Mouse (Mus musculus) heart, postnatal 10 days (tissue): ENCODE measurements around the gene Slc26a5. TPM values are rescaled to one million over a fixed set of nuclear protein-coding genes. Genes with fewer than 3 reads are reported as not detected.
A peak's percentile ranks its signal among the peaks of the same experiment; 100 is the strongest.

ENCODE experiments used
- DNase-seq, 2 experiments: peaks; one replicate each; pipeline ENCODE4 v3.0.0; 2021
- intact Hi-C: fragments of 180-260 bp; cut with DNase I; formaldehyde crosslinking; loops from one replicate; pipeline ENCODE4 v1.15.1; 2025
- total RNA-seq, 2 experiments: library from RNA; stranded (reverse); gene quantifications; 2 replicates each; pipeline ENCODE4 v1.2.3; 2021

The Slc26a5 gene
- total RNA-seq = not detected

DNA sequence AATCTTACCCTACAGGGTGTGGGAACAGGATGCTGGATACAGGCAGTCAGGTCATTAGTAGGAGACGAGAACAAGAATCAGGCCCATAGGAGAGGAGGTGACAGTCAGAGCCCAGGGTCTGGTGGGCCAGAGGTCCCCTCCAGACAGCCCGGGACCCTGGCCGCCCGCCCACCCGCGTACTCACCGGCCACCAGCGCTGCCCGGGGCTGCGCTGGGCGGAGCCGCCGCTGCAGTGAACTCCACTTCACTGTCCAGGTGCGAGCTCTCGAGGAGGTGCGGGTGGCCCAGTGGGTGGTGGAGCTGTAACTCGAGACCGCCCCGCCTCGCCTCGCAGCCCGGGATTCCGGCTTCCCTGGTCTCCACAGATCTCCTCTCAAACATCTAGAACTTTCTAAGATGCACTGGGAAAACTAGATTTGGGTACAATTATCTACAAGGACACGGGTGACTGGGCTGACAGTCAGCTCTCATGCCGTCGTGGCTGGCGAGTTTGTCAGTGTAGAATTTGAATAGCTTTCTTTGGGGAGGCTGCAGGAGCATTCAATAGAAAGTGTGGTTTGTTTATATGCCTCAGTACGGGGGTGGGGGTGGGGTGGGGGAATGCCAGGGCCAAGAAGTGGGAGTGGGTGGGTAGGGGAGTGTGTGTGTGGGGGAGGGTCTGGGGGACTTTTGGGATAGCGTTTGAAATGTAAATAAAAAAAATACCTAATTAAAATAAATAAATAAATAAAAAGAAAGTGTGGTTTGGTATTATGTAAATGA is at the start of gene Slc26a5:
Gene Slc26a5 (minus strand): TSS at position 259 of the 762 bp plus-strand sequence.
- intact Hi-C loops = no loop called here
- no peak for DNase-seq

DNA sequence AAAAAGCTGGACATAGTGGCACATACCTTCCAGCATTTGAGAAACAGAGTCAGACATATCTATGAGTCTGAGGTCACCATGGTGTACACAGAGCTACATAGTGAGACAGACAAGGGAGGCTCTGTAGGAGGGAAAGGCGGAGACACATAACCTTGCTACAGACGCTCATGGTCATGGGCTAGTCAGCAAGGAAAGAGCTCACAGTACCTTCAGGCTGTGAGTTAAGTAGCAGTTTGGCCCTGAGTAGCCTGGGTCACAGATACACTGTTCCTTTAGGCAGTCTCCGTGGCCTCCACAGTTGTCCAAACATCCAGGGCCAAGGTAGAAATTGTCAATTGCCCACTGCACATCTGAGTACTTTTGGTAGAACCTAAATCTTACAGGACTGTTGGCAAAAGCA is 49.4 kb upstream of the Slc26a5 start:
- no peak for DNase-seq
- intact Hi-C loops = no loop called here

DNA sequence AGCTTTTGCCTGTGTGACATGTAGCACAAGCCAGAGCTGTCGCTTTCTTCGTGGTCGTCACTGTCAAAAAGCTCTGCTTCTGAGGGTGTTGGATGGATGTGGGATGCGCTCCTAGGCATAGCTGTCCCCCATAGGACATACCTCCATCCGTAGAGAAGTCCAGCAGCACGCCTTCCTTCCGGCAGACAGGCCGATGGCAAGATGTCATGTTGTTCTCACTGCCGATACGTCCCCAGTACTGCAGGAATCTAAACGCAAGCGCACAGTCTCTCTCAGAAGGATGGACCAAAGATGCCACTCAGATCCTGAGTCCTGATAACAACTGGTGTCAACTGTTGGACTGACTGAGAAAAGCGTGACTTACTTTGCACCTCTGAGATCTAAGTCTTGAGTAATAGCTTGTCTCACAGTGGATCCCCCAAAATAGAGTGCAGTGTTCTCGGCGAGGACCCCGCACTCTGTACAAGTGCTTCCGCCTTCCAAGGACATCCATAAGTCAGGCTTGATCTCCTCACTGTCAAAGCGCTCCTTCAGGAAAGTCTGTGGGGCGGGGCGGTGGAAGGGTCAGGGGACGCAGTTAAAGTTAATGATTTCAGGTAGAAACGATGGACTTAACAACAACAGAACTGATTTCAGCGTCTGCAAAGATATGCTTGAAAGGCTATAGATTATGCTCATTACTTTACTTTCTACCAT is 47.6 kb upstream of the Slc26a5 start:
- intact Hi-C loops = no loop called here
- DNase-seq = no peak

DNA sequence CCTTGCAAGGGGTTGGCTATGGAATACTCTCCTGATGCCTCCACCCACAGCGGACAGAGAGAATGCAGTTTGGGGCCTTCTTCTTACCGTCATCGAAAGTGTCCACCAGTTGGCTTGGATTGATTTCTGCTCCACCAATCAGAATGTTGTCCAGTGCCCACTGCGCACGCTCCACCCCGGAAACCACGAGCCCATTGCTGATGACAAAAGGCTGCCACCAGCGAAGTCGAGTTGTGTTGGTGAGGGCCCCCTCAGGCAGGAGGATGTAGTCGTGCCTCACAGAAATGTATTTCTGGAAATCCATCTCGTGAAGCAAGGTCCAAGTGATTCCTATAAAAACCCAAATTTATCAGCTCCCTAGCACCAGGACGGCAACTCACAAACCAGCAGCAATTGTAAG is 45.3 kb upstream of the Slc26a5 start:
- no peak for DNase-seq
- intact Hi-C loops = no loop called here

DNA sequence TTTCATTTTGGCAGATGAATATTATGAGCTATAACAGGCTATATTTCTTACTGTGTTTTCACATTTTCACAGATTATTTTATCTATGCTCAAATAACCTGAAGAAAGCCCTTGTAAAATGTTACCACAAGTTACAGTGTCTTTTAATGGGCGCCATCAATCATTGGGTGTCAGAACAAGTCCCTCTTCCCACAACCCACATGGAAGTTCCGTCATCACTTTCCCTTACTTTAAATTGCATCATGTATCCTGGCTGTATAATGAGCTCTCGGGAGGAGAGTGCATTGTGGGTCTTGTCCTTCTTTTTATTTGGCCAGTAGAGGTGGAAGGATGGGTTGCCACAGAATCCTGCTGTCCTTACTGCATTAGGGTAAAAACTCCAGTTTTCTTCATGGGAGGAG is 44.3 kb upstream of the Slc26a5 start:
- intact Hi-C loops = no loop called here
- no peak for DNase-seq

DNA sequence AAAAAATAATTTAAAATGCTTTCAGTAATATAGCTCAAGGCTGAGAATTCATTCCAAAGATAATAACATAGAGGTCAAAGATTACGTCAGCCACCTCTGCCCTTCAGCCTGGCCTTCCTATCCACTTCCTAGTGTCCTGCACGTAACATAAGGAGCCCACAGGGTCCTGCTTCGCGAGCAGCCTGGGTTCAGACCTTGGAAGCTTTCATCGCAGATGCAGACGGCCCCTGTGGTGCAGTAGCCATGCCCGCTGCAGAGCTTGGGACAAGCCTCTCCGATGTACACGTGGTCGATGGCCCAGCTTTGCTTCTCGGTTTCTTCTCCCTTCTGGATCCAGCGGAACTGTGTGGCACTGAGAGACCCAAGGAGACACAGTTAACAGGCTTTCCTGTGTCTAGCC is 36.0 kb upstream of the Slc26a5 start:
- intact Hi-C loops = no loop called here
- DNase-seq = no peak

DNA sequence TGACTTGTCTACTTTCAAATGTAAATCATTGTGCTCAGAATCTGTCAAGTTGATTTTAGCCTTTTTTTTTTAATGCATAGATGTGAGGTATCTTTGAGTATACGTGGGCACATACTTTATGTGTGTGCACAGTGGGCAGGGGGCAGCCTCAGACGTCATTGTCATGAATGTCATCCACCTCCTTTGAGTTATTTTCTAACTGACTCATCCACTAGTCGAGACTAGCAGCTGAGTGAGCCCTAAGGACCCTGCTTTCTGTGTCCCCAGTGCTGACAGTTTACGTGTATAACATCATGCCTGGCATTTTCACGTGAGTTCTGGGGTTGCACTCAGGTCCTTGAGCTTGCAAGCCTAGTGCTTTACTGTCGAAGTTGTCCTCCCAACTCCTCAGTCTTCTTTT is 35.5 kb upstream of the Slc26a5 start:
- no peak for DNase-seq

DNA sequence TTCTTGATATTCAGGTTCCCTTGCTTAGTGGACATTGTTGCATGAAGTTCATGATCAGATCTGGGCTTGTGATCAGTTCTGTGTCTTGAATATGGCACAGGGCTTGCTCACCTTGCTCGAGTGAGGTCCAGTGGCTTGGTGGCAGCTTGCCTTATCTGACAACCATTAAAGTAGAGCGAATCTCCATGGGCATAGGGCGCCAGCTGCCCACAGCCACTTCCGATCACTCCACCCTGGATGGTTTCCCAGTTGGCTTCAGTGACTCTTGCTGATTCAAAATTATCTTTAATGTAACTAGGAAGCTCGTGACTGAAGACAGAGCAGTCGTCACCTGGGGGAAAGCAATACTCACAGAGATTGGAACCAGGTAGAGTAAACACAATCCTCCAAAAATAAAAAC is 33.5 kb upstream of the Slc26a5 start:
- intact Hi-C loops = no loop called here
- peak in 1 of 2 experiments; percentile 8 for DNase-seq

More for the DNA sequence above, 35.5 kb upstream of the Slc26a5 start:
- intact Hi-C loops = no loop called here

DNA sequence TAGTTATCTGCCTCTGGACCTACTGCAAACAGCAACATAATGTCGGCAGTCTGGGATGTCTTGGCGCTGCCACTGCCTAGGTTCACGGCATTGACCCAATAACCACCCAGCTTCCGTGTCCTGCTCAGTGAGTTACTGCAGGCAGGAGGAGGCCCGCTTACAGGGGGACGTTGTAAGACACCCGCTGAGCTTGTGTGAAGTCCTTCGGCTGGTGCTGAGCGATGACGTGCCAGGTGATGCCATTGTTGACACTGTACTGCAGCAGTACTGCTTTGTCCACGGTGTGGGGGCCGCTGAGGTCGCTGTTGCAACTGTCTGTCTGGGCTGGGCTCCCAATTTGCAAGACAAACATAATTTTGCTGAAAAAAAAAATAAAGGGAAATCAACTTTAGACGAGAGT is 31.2 kb upstream of the Slc26a5 start:
- DNase-seq = peak in 1 of 2 experiments; percentile 3
- intact Hi-C loops = no loop called here

DNA sequence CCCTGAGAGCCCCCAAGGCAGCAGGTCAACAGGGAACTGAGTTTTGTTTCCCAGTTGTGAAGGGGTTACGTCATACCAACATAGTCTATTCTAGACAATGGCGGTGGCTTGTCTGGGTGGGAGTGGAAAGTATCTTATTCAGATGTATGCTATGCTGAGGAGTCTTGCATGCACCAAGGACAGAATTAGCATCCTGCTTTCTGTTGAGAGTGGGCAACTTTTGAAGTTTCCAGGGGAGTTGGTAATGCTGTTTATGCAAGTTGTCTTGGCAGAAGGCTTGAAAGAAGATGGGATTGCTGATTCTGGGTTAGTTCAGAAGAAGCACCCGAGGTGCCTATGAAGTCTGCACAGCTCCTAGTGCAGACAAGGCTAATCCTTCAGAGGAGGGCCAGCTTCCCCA is 28.8 kb upstream of the Slc26a5 start:
- DNase-seq = no peak
- intact Hi-C loops = no loop called here

DNA sequence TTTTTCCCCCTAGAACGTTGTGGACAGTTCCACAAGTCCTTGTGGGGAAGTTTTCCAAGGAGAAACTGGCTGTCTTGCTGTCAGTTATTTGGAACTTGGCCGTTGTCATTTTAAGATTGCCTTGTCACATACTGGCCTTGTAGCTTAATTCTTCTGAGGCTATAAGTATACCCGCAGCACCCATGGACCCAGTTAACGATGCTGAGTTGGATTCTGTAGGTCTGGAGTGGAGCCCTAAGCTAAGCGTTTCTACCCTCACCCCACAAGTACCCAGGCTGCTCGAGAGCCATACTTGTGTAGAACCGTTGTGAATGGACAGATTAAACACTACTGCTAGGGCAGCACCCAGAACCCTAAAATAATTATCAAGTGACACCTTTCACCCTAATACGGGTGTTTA is 1.3 kb upstream of the Slc26a5 start:
- intact Hi-C loops = no loop called here
- no peak for DNase-seq

DNA sequence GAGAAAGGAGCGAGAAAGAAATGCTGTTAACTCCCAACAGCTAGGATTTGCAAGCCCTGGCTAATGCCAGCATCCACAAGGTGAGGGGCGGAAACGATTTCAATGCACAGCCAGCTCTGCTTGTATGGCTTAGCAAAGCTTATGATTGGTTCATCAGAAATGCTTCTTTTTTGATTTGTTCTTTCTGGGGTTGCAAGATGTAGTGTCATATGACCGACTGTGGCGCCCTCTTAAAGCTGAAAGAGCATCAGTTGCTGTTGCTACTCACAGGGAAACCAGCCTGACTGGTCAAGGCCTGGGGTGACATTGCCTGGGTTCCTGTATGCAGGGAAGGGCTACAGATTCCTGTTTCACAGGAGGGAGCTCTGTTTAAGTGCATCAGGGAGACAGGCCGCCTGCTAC is 908 bp upstream of the Slc26a5 start:
- intact Hi-C loops = no loop called here

DNA sequence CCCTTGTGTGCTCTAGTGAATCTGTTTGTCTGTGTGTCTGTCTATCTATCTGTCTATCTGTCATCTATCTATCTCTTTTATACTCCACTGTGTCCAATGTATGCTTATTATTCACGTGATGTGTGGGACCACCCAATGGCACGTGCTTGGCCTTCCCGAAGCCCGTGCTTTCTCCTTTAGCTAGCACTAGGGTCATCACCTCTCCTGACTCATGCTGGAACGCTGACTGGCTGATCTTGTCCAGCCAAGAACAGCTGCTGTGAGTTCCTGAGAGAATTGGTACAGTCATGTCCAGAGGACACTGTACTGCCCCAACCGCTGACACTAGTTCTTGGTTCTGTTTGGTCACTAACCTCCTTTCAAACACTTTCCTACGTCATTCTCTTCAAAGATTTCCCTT is 6.8 kb downstream of the Slc26a5 start:
- intact Hi-C loops = no loop called here

More for the DNA sequence above, 908 bp upstream of the Slc26a5 start:
- no peak for DNase-seq

DNA sequence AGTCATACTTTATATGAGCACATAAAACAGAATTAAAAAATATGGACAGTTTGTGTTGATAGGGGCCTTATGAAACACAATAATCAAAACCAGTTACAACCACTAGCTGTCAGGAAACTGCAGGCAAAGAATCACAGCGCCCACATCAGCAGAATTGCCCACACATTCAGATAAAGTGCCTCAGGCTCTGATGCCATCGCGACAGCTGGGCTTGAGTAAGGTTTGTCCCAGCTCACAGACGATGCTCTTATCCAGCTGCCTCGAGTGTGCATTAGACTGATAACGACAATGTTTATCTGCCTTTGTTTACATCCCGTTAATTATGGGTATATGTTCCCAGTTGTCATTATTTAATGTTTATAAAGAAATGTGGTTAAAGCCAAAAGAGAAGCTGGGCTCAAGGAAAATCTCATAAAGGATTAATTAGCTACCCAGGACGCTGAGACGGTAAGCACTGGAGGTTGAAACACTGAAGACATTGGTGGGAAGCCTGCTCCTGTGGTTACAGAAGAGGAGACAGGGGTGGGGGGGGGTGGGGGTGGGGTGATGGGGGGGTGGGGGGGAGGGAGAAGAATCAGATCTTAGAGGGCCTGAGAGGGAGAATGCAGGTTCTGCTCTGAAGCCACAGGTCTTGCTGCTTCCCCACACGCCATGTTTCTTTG is 13.6 kb downstream of the Slc26a5 start:
- no peak for DNase-seq
- intact Hi-C loops = no loop called here

More for the DNA sequence above, 6.8 kb downstream of the Slc26a5 start:
- no peak for DNase-seq

DNA sequence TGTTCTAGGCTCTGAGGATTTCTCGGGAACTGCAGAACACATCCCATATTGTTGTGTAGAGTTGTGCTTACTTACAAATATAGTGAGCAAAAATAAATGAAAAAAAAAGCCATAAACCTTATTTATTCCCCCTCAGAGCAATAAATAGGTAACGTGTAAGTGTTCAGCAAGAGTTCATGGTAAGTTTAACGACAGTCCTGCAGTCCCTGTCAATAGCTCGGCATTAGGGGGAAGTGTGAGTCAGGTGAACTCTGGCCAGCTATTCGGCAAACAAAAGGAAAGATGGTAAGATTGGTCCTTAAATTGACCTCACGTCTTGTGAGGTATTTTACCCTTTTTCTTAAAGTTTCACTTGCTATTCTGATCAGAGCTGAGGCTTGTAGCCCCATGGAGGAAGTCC is 18.0 kb downstream of the Slc26a5 start:
- intact Hi-C loops = loop anchor here (1.0 to 10.0 kb wide), 2 partner anchors 29 to 667 kb away; no protein-coding TSS in a partner anchor
- DNase-seq = no peak

DNA sequence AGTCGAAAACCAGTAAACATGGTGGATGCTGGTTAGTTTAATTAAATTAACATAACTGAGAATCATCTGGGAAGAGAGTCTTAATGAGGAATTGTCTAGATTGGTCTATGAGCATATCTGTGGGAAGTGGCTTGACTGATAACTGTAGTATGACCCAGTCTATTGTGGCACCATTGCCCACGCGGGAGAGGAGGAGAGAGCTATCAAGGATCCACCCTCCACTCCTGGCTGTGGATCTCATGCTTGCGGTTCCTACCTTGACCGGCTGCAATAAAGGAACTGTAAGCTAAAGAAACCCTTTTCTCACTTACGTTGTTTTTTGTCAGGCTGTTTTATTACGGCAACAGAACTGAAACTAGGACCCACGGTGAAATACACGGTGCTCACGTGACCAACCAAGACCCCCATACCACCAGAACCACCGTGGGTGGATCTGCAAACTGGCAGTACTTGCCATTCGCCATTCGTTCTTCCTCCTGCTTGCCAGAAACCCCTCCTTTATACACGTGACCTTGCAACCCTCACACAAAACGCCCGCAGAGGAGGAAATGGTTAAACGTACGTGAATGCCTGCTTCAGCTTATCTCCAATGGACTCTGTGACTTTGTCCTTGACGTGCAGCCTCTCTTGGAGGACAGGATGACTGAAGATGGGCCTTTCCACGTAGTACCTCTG is 18.7 kb downstream of the Slc26a5 start:
- DNase-seq = no peak
- intact Hi-C loops = loop anchor here (1.0 to 10.0 kb wide), 2 partner anchors 30 to 668 kb away; no protein-coding TSS in a partner anchor

DNA sequence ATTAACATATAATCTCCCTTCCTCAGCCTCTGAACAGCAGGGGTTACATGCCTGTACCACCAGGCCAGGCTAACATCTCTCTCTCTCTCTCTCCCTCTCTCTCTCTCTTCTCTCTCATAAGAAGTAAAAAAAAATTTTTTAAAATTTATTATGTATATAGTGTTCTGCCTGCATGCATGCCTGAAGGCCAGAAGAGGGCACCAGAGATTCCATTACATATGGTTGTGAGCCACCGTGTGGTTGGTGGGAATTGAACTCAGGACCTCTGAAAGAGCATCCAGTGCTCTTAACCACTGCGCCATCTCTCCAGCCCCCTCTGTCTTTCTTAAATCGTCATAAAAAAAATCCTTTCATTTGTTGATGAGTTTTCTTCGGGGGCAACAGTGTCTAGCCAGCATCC is 20.7 kb downstream of the Slc26a5 start:
- DNase-seq = no peak
- intact Hi-C loops = loop anchor here (10.0 kb wide), 1 partner anchor 670 kb away; no protein-coding TSS in a partner anchor

DNA sequence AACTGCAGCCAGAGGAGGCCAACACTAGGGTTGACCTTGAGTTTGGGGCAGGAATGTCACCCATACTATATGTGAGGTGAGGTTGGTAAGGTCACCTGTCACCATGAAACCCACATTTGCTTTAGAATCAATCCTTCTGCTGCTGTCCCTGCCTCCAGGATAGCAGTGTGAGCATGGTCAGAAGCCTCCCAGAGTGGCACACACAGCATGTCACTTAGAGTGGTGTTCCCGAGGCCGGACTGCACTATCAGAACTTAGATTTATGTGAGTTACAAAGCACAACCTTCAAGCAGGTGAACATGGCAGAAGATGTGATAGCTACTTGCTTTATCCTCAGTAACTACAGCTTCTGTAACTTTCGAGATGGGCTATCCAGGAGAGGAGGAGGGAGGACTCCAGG is 33.6 kb downstream of the Slc26a5 start:
- DNase-seq = no peak
- intact Hi-C loops = no loop called here

DNA sequence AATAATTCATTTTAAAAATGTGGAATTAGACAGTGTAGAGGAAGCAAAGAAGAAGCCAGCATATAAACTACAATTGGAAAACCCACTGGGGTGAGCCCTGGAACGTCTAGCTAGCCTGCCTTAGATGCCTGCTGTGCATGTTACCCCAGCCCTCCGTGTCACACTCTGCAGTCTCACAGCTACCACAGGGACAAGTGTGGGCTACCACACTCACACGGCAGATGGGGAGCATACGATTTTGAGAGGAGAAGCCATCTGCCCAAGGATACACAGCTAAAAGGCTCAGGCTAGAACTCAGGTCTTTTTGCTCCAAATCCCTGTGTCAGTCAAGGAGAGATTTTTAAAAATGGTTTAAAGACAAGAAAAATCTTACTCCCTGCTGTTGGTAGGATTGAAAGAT is 36.5 kb downstream of the Slc26a5 start:
- no peak for DNase-seq
- intact Hi-C loops = no loop called here

DNA sequence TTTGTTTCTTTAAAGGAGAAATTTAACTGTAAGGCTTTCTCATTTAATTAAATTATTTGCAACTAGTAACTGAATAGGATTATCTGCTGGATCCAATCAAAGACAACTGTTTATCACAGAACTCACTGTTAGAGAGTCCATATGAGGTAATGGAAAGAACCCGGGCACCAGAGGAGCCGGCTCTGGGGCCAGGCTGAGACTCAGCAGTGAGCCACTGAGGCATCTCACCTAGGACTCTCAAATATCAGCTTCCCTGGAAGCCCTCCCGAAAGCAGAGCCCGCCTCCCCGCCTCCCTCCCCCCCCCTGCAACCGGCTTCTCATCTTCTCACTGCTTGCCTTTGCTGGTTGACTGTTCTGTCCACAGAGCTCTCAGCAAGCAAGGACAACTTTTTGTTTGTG is 37.8 kb downstream of the Slc26a5 start:
- intact Hi-C loops = no loop called here
- DNase-seq = no peak

DNA sequence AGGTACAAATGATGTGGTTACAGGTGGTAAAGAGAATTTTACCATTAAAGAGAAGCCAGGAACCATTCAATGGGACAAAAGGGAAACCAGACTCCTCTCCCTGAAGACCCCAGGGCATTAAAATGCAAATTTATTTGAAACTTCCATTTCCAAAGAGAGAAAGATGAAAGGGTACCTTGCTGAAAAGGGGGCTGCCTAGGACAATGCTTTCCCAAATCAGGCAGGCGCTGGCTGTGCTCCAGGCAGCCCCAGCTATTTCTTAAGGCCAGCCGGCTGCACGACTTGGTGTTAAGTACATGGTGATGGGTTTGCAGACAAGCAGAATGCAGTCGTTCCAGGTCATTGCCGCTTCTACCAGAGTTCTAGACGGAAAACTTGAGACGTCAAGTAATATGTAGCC is 39.0 kb downstream of the Slc26a5 start:
- intact Hi-C loops = no loop called here
- no peak for DNase-seq
